Mouse (Mus musculus): Measurements from ENCODE around the gene Tubgcp2. TPM values are rescaled to one million over a fixed set of nuclear protein-coding genes. Genes with fewer than 3 reads are reported as not detected.

Gene Tubgcp2
- polyA plus RNA-seq, 1 experiment from 2014 or later: 58.7 TPM

- peak overlapping the region; percentile 67 for H3K4me2 ChIP-seq (replicated peaks)
- H3K27me3 ChIP-seq (ENCODE audit: control insufficient read depth, insufficient read depth, low read length): peaks cover 73% of the 10 kb centered on the region
- peak overlapping the region; percentile 33 for H3K4me3 ChIP-seq (replicated peaks; ENCODE audit: low read length)
- no peak overlapping the region for H3K27ac ChIP-seq
- no peak; the same call in 1 of the 2 replicates for ATAC-seq (ENCODE audit: low FRiP score)
- under 1% methylated on average over 15 of the region's 15 CpGs for WGBS
- no peaks in the 10 kb centered on the region for H3K36me3 ChIP-seq (replicated peaks; ENCODE audit: control insufficient read depth, insufficient read depth)
- peak; percentile 66 for DNase-seq (ENCODE audit: low spot score)
- no peaks in the 10 kb centered on the region for H3K9me3 ChIP-seq (ENCODE audit: control insufficient read depth, low read length)
- H3K9ac ChIP-seq: peak overlapping the region; percentile 37; the same call in 1 of the 2 replicates
- peaks cover 7% of the 10 kb centered on the region; the same call in 1 of the 2 replicates for H3K4me1 ChIP-seq (replicated peaks; ENCODE audit: control insufficient read depth, insufficient read depth, low read length)
These were observed 86.6 kb downstream of the Tubgcp2 start for GRCm38 (mm10) chr7:139949893-139950282.

DNA sequence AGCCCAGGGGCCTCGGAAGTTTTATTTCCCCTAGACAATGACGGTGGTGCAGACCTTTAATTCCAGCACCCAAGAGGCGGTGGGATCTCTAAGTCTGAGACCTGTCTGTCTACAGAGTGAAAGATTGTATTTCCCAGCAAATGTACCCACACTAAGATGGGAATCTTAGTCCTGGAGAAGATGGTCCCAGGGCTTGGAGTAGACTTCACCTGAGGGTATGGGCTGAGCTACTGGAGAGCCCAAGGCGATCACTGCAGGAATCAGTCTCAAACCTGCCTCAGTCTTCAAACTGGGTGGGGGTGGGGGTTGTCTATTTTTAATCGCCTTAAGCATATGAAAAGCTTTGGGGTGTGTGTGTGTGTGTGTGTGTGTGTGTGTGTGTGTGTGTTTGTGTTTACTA, 90.4 kb downstream of the Tubgcp2 start:
- ATAC-seq (ENCODE audit: low FRiP score) (no peak), DNase-seq (ENCODE audit: low spot score) (no peak)
- Histone ChIP-seq H3K27ac (no peak overlapping the region), H3K9me3 (ENCODE audit: control insufficient read depth, low read length) (no peaks in the 10 kb centered on the region), H3K27me3 (ENCODE audit: control insufficient read depth, insufficient read depth, low read length) (peaks cover 96% of the 10 kb centered on the region), H3K4me1 (replicated peaks; ENCODE audit: control insufficient read depth, insufficient read depth, low read length) (peaks cover 16% of the 10 kb centered on the region), H3K9ac (no peak overlapping the region), H3K36me3 (replicated peaks; ENCODE audit: control insufficient read depth, insufficient read depth) (no peaks in the 10 kb centered on the region), H3K4me3 (replicated peaks; ENCODE audit: low read length) (no peak overlapping the region), H3K4me2 (replicated peaks) (no peak overlapping the region)
- WGBS: 34% methylated on average over 5 of the region's 5 CpGs

MicroRNAs within 50 kb of the gene (microRNA counts, 519-probe panel; counts per million panel counts)
- not detected for microRNA mmu-miR-202-3p
- not detected for microRNA mmu-miR-202-5p

Small RNA genes lying within 50 kb of the gene (microRNA-seq; reads per million reads assigned to microRNA genes)
- 0.97 reads per million for gene Mir202
- 0.48 reads per million for gene Mir7062
- not detected for gene mmu-mir-7686

Other genes with a start within 250 kb of the Tubgcp2 start
- gene Adgra1, start 202.5 kb downstream of the Tubgcp2 start, polyA plus RNA-seq (2014; fragmentation: Nextera tagmentation; extraction: Ambion mirVana): 18.6 and 20.3 TPM in 2 replicates
- 25.6 and 29.1 TPM in 2 replicates for gene Kndc1, start 142.0 kb downstream of the Tubgcp2 start, polyA plus RNA-seq (2014; fragmentation: Nextera tagmentation; extraction: Ambion mirVana)
- gene Utf1, start 92.9 kb downstream of the Tubgcp2 start, polyA plus RNA-seq (2014; fragmentation: Nextera tagmentation; extraction: Ambion mirVana): not detected in 2 replicates
- 0.72 and 1.0 TPM in 2 replicates for gene 6430531B16Rik, start 57.9 kb downstream of the Tubgcp2 start, polyA plus RNA-seq (2014; fragmentation: Nextera tagmentation; extraction: Ambion mirVana)
- 2.7 and 2.9 TPM in 2 replicates for gene Adam8, start 44.1 kb downstream of the Tubgcp2 start, polyA plus RNA-seq (2014; fragmentation: Nextera tagmentation; extraction: Ambion mirVana)
- 52.3 and 53.2 TPM in 2 replicates for gene Zfp511, start 278 bp downstream of the Tubgcp2 start, polyA plus RNA-seq (2014; fragmentation: Nextera tagmentation; extraction: Ambion mirVana)
- gene Msx3, start 12.4 kb upstream of the Tubgcp2 start, polyA plus RNA-seq (2014; fragmentation: Nextera tagmentation; extraction: Ambion mirVana): 8.1 and 9.0 TPM in 2 replicates
- 257 and 303 TPM in 2 replicates for gene Caly, start 45.9 kb upstream of the Tubgcp2 start, polyA plus RNA-seq (2014; fragmentation: Nextera tagmentation; extraction: Ambion mirVana)
- not detected in 2 replicates for gene Prap1, start 56.7 kb upstream of the Tubgcp2 start, polyA plus RNA-seq (2014; fragmentation: Nextera tagmentation; extraction: Ambion mirVana)
- gene Fuom, start 65.8 kb upstream of the Tubgcp2 start, polyA plus RNA-seq (2014; fragmentation: Nextera tagmentation; extraction: Ambion mirVana): 40.0 and 42.0 TPM in 2 replicates
- gene Paox, start 79.1 kb upstream of the Tubgcp2 start, polyA plus RNA-seq (2014; fragmentation: Nextera tagmentation; extraction: Ambion mirVana): 9.2 and 10.7 TPM in 2 replicates
- gene Echs1, start 79.8 kb upstream of the Tubgcp2 start, polyA plus RNA-seq (2014; fragmentation: Nextera tagmentation; extraction: Ambion mirVana): 123 and 127 TPM in 2 replicates
- gene Mtg1, start 100.9 kb upstream of the Tubgcp2 start, polyA plus RNA-seq (2014; fragmentation: Nextera tagmentation; extraction: Ambion mirVana): 26.0 and 30.6 TPM in 2 replicates
- 18.7 and 21.6 TPM in 2 replicates for gene Sprn, start 118.2 kb upstream of the Tubgcp2 start, polyA plus RNA-seq (2014; fragmentation: Nextera tagmentation; extraction: Ambion mirVana)
- gene Olfr522, start 128.1 kb upstream of the Tubgcp2 start, polyA plus RNA-seq (2014; fragmentation: Nextera tagmentation; extraction: Ambion mirVana): not detected in 2 replicates
- gene Olfr523, start 136.5 kb upstream of the Tubgcp2 start, polyA plus RNA-seq (2014; fragmentation: Nextera tagmentation; extraction: Ambion mirVana): not detected in 2 replicates
- gene Olfr524, start 169.3 kb upstream of the Tubgcp2 start, polyA plus RNA-seq (2014; fragmentation: Nextera tagmentation; extraction: Ambion mirVana): not detected in 2 replicates
- gene Cd163l1, start 181.6 kb upstream of the Tubgcp2 start, polyA plus RNA-seq (2014; fragmentation: Nextera tagmentation; extraction: Ambion mirVana): not detected in 2 replicates
- gene 5830411N06Rik, start 210.6 kb upstream of the Tubgcp2 start, polyA plus RNA-seq (2014; fragmentation: Nextera tagmentation; extraction: Ambion mirVana): not detected in 2 replicates

Data from hindbrain, embryonic 14.5 days (tissue).